Mouse (Mus musculus): ENCODE data around the gene Platr17. TPM values are rescaled to one million over a fixed set of nuclear protein-coding genes. Genes with fewer than 3 reads are reported as not detected.
"Not testable (repeated sequence)": the region's sequence is repeated elsewhere in the genome, so short reads cannot be mapped to it uniquely, and the experiment has no call there.

Gene Platr17
- 0.93 and 1.2 TPM in 2 replicates for polyA plus RNA-seq (2015; fragmentation: Nextera tagmentation; extraction: Ambion mirVana)

- not testable (repeated sequence) for H3K4me3 ChIP-seq (replicated peaks); H3K27me3 ChIP-seq (replicated peaks); ATAC-seq (ENCODE audit: low FRiP score); H3K27ac ChIP-seq (replicated peaks); H3K4me2 ChIP-seq; H3K9me3 ChIP-seq (replicated peaks); H3K9ac ChIP-seq (replicated peaks); H3K36me3 ChIP-seq
- 28% methylated on average over 3 of the region's 4 CpGs for WGBS
- peaks cover 12% of the 10 kb centered on the region for H3K4me1 ChIP-seq
Observed at GRCm38 (mm10) chr17:33904835-33905234, at the start of gene Platr17. Gene Platr17 (plus strand): TSS chr17:33905135.

GRCm38 (mm10) chr17:33857816-33858215 lies 47.1 kb upstream of the Platr17 start:
- 60% methylated on average over 4 of the region's 4 CpGs for whole genome bisulfite sequencing
- ATAC-seq (ENCODE audit: low FRiP score), result no peak

GRCm38 (mm10) chr17:33865330-33866030 lies 39.5 kb upstream of the Platr17 start:
- Histone ChIP-seq H3K27ac (replicated peaks) (no peak overlapping the region), H3K4me2 (no peak overlapping the region), H3K9ac (replicated peaks) (no peak overlapping the region), H3K4me3 (replicated peaks) (no peak overlapping the region), H3K9me3 (replicated peaks) (no peaks in the 10 kb centered on the region), H3K27me3 (replicated peaks) (no peaks in the 10 kb centered on the region), H3K4me1 (no peaks in the 10 kb centered on the region), H3K36me3 (no peaks in the 10 kb centered on the region)
- ATAC-seq (ENCODE audit: low FRiP score), result no peak
- WGBS, result 48% methylated on average over 9 of the region's 9 CpGs

More at GRCm38 (mm10) chr17:33857816-33858215, 47.1 kb upstream of the Platr17 start:
- Histone ChIP-seq H3K4me1 (no peaks in the 10 kb centered on the region), H3K9ac (replicated peaks) (no peak overlapping the region), H3K27ac (replicated peaks) (no peak overlapping the region), H3K36me3 (no peaks in the 10 kb centered on the region; the same call in 1 of the 2 replicates), H3K4me2 (no peak overlapping the region), H3K4me3 (replicated peaks) (no peak overlapping the region), H3K9me3 (replicated peaks) (no peaks in the 10 kb centered on the region), H3K27me3 (replicated peaks) (no peaks in the 10 kb centered on the region)

- ATAC-seq (ENCODE audit: low FRiP score); H3K4me1 ChIP-seq; H3K4me3 ChIP-seq (replicated peaks); H3K9me3 ChIP-seq (replicated peaks); H3K9ac ChIP-seq (replicated peaks); H3K4me2 ChIP-seq; H3K27ac ChIP-seq (replicated peaks); H3K36me3 ChIP-seq; H3K27me3 ChIP-seq (replicated peaks): not testable (repeated sequence)
- WGBS, result 66% methylated on average over 3 of the region's 12 CpGs
Observed at GRCm38 (mm10) chr17:33873537-33873936, 31.4 kb upstream of the Platr17 start, which contains the start of gene Gm7029. Gene Gm7029 (plus strand): TSS chr17:33873837.

- H3K27me3 ChIP-seq (replicated peaks), result no peaks in the 10 kb centered on the region
- H3K4me2 ChIP-seq, result no peak overlapping the region
- H3K4me1 ChIP-seq, result no peaks in the 10 kb centered on the region
- H3K9me3 ChIP-seq (replicated peaks), result no peaks in the 10 kb centered on the region
- H3K9ac ChIP-seq (replicated peaks), result no peak overlapping the region
- no peak overlapping the region for H3K4me3 ChIP-seq (replicated peaks)
- H3K36me3 ChIP-seq, result no peaks in the 10 kb centered on the region
- no peak for ATAC-seq (ENCODE audit: low FRiP score)
- H3K27ac ChIP-seq (replicated peaks), result no peak overlapping the region
- 86% methylated on average over 11 of the region's 11 CpGs for WGBS
Observed at GRCm38 (mm10) chr17:33874411-33874810, 30.5 kb upstream of the Platr17 start.

- WGBS, result 87% methylated on average over 5 of the region's 5 CpGs
- not testable (repeated sequence) for H3K4me1 ChIP-seq; H3K4me2 ChIP-seq; H3K27ac ChIP-seq (replicated peaks); H3K9me3 ChIP-seq (replicated peaks); H3K27me3 ChIP-seq (replicated peaks); H3K36me3 ChIP-seq; H3K9ac ChIP-seq (replicated peaks); H3K4me3 ChIP-seq (replicated peaks); ATAC-seq (ENCODE audit: low FRiP score)
Observed at GRCm38 (mm10) chr17:33875797-33876196, 29.1 kb upstream of the Platr17 start.

GRCm38 (mm10) chr17:33884320-33884719 lies 20.6 kb upstream of the Platr17 start:
- not testable (repeated sequence) for ATAC-seq (ENCODE audit: low FRiP score); H3K9me3 ChIP-seq (replicated peaks); H3K9ac ChIP-seq (replicated peaks); H3K27me3 ChIP-seq (replicated peaks); H3K4me3 ChIP-seq (replicated peaks); H3K4me2 ChIP-seq; H3K27ac ChIP-seq (replicated peaks); H3K4me1 ChIP-seq; H3K36me3 ChIP-seq
- 95% methylated on average over 10 of the region's 11 CpGs for WGBS

GRCm38 (mm10) chr17:33887802-33888201 lies 17.1 kb upstream of the Platr17 start:
- not testable (repeated sequence) for ATAC-seq (ENCODE audit: low FRiP score); H3K27ac ChIP-seq (replicated peaks); H3K9me3 ChIP-seq (replicated peaks); H3K9ac ChIP-seq (replicated peaks); H3K36me3 ChIP-seq; H3K4me2 ChIP-seq; H3K4me3 ChIP-seq (replicated peaks); H3K27me3 ChIP-seq (replicated peaks)
- peaks cover 11% of the 10 kb centered on the region for H3K4me1 ChIP-seq
- WGBS, result 74% methylated on average over 2 of the region's 2 CpGs

- not testable (repeated sequence) for H3K27ac ChIP-seq (replicated peaks); H3K27me3 ChIP-seq (replicated peaks); H3K4me2 ChIP-seq; H3K4me3 ChIP-seq (replicated peaks); ATAC-seq (ENCODE audit: low FRiP score); H3K9me3 ChIP-seq (replicated peaks); H3K36me3 ChIP-seq; H3K9ac ChIP-seq (replicated peaks)
- H3K4me1 ChIP-seq, result peaks cover 11% of the 10 kb centered on the region
Observed at GRCm38 (mm10) chr17:33888230-33888629, 16.7 kb upstream of the Platr17 start.

GRCm38 (mm10) chr17:33889941-33890532 lies 14.9 kb upstream of the Platr17 start:
- under 1% methylated on average over 35 of the region's 44 CpGs for WGBS
- Histone ChIP-seq H3K4me3 (replicated peaks) (peak overlapping the region; percentile 57), H3K4me1 (peaks cover 11% of the 10 kb centered on the region)

GRCm38 (mm10) chr17:33890533-33891059 lies 14.3 kb upstream of the Platr17 start, which contains the start of gene Kifc1:
Gene Kifc1 (minus strand): TSS chr17:33890661.
- no peaks in the 10 kb centered on the region for H3K27me3 ChIP-seq (replicated peaks)
- H3K9ac ChIP-seq (replicated peaks), result peak within 1 kb of the TSS; percentile 40
- peaks cover 11% of the 10 kb centered on the region for H3K4me1 ChIP-seq
- no peaks in the 10 kb centered on the region for H3K36me3 ChIP-seq
- H3K4me3 ChIP-seq (replicated peaks), result peak within 1 kb of the TSS; percentile 57
- WGBS, result under 1% methylated on average over 49 of the region's 49 CpGs
- no peaks in the 10 kb centered on the region for H3K9me3 ChIP-seq (replicated peaks)
- no peak within 1 kb of the TSS for H3K27ac ChIP-seq (replicated peaks)
- H3K4me2 ChIP-seq, result peak within 1 kb of the TSS; percentile 86
- ATAC-seq (ENCODE audit: low FRiP score), result peak; percentile 100

More at GRCm38 (mm10) chr17:33889941-33890532, 14.9 kb upstream of the Platr17 start:
- ATAC-seq (ENCODE audit: low FRiP score); H3K36me3 ChIP-seq; H3K27me3 ChIP-seq (replicated peaks); H3K27ac ChIP-seq (replicated peaks); H3K9me3 ChIP-seq (replicated peaks): not testable (repeated sequence)
- Histone ChIP-seq H3K9ac (replicated peaks) (peak overlapping the region; percentile 40), H3K4me2 (peak overlapping the region; percentile 86)

- Histone ChIP-seq H3K36me3 (no peaks in the 10 kb centered on the region), H3K27ac (replicated peaks) (no peak overlapping the region), H3K4me3 (replicated peaks) (no peak overlapping the region), H3K27me3 (replicated peaks) (no peaks in the 10 kb centered on the region), H3K9ac (replicated peaks) (no peak overlapping the region), H3K4me2 (no peak overlapping the region), H3K4me1 (peaks cover 11% of the 10 kb centered on the region), H3K9me3 (replicated peaks) (no peaks in the 10 kb centered on the region)
- ATAC-seq (ENCODE audit: low FRiP score), result no peak
- 74% methylated on average over 2 of the region's 2 CpGs for WGBS
Observed at GRCm38 (mm10) chr17:33891357-33891756, 13.6 kb upstream of the Platr17 start.
